Mouse (Mus musculus): ENCODE results near the gene Supt4a.
A peak's percentile ranks its signal among the peaks of the same experiment; 100 is the strongest.

Gene Supt4a

GRCm38 (mm10) chr11:87737175-87737740, at the start of gene Supt4a:
Gene Supt4a, plus strand, starts transcription at chr11:87737552.
- DNase-seq: peak; percentile 97

- DNase-seq: no peak
These were observed 48.7 kb upstream of the Supt4a start for GRCm38 (mm10) chr11:87688478-87689203.

DNA sequence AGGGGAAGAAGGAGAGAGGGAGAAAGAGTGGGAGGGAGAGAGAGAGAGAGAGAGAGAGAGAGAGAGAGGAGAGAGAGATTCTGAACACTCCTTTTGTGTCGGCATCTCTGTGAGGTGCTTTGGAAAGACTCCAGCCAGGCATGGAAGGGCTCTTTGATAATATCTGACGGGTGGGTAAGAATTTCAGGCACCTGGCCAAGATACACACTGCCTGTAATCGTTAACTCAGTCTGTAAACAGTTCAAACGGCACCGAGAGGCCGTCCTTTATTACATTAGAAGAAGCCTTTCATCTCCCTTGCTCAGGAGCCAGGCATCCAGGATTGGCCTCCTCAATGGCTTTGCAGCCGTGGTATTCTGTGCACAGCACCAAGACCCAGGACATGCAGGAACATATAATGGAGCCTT, 47.9 kb upstream of the Supt4a start:
- no peak for DNase-seq

DNA sequence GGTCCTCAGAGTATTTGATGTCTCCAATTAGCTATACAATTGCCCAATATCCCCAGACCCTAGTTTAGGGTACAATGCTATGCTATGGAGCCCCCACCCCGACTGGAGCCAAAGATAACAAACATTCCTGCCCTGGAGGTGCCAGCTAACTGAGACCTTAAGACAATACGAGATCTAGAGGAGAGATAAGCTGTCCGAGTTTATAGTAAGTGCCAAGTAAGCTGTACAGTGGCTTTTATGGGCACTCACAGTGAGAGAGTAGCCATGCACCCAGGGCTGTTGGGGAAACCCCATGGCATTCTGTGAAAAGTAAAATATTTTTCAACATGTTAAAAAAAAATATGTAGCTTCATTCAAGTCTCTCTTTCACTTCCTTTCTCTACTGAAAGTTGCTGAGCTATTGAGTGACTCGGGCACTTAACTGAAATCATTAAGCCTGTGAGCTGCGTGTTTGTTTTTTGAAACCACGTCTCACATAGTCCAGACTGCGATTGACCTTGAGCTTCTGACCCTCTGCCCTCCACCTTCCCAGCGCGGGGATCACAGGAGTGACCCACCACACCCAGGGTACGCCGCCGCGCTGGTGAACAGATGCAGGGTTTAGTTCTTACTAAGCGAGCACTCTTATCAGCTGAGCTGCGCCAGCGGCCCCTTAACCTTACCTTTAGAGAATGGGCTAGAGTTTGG, 47.2 kb upstream of the Supt4a start:
- DNase-seq: no peak

DNA sequence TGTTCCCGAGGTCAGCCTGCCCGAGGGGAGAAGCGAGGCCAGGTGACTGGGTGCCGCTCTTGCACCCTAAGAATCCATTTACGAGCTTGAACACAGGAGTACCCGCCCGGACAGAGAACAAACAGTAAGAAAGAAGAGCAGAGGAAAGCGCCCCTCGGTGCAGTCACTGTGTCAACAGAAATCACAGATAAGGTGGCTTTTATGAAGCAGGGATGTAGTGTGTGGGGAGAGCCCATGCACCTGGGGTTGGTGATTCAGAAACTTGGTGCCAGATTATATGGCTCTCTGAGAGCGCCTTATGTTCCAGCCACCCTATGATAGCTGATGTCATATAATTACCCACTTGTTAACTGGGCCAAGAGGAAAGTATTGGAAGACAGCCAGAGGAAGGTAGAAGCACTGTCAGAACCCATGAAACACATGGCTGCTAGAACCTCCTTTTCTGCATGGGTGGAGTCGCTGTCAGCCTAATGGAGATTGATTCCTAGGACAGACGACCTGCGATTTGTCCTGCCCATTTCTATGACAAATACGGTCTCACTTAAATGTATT, 40.1 kb upstream of the Supt4a start:
- no peak for DNase-seq

DNA sequence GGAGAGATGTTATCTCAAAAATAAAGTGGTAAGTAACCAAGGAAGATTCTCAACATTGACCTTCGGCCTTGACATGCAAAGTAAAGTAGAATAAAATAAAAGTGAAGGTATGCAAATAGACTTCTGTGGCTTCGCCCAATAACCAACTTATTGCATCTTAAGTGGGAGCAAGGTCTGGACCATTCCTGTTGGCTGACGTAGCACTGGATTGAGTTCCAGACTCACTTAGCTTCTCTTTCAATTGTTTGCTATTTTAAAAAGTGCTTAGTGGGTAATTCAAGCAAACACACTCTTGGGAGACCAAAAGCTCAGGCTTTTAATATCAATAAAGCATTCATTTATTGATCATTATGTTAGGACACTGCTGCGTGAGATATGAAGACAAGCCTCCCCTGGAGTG, 39.2 kb upstream of the Supt4a start:
- DNase-seq: no peak

DNA sequence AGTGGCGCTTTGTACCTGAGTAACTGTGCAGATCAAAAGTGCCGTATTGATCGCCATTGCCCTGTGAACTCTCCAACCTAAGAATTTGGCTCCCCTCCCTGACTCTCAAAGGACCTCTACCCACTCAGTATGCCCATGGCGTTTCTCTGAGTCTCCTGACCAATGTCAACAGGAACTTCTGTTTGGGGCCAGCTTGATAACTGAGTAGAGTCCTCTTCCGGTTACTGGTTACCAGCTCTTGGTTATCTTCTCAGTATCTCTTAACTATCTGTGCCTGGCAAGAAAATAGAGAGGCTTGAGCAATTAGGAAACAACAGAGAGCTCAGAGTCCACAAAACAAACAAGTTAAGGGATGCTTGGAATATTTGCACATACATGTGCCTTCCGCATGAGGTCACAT, 36.2 kb upstream of the Supt4a start:
- no peak for DNase-seq

- DNase-seq: no peak
These were observed 35.3 kb upstream of the Supt4a start for GRCm38 (mm10) chr11:87701877-87702620.

- DNase-seq: no peak
These were observed 33.7 kb upstream of the Supt4a start for GRCm38 (mm10) chr11:87703654-87704053.

- DNase-seq: no peak
These were observed 33.1 kb upstream of the Supt4a start for GRCm38 (mm10) chr11:87704289-87704688.

DNA sequence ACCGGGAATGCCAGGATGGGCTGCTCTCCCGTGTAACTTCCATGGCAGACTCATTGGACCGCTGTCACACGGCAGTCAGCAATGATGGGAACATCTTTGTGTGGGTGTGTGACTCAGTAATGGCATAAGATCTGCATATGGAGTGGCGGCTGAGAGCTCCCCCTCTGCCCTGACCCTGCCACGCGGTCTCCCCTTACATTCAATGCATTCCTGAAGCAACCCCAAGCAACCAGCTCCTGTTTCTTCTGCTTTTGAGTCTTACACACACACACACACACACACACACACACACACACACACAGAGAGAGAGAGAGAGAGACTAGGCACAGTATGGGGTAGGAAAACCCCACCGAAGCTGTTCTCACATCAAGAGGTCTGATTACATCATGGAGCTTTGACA, 29.8 kb upstream of the Supt4a start:
- no peak for DNase-seq

GRCm38 (mm10) chr11:87708979-87709378, 28.4 kb upstream of the Supt4a start:
- DNase-seq: no peak

DNA sequence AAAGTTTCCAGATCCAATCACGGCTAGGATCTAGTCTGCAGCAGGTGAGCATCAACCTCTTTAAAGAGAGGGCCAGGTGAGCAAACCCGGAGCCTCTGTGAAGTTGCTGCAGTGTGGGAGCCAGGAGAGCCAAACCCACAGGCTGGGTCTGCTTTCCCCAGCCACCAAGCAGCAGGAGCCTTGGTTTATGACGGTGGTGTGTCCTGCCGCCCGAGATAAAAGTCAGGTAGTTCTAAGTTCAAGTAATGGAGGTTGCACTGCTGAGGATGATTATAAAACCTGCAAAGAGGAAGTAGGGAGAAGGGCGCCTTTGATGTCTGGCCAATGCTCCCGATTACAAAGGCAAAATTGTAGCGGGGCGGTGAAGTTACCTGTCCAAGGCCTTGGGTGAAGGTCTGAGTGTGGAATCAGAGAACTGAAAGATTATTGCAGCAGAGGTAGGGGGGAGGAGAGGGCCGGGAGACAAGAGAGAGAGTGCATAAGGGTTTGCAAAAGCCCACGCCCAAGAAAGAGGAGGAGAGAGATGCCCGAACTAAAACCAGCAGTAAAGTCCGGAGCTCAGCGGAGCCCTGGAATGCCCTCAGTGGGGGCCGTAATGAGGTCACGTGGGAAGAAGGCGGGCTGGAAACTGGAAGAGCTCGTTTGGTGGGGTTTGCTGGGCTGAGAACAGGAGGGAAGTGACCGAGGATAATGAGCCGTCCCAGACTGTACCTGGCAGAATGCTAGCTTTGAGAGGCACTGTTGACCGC, 27.7 kb upstream of the Supt4a start:
- no peak for DNase-seq

- no peak for DNase-seq
These were observed 27.1 kb upstream of the Supt4a start for GRCm38 (mm10) chr11:87710262-87710615.

DNA sequence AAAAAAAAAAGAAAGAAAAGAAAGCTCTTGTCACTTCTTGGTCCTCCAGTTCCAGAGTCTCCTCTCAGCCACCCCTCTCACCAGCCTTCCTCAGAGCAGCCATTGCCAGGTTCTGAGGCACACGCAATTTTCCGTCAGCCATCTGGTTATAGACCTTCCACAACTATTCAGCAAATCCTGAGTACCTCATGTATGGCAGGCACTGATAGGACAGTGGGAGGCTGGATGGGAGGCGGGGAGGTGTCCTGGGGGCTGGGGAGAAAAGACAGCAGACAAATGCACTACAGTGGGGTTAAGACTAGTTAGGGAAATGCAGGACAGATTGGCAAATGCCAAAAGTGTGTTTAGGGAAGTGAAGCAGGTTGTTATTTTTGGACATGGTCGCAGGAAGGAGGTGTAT, 25.2 kb upstream of the Supt4a start:
- DNase-seq: no peak

DNA sequence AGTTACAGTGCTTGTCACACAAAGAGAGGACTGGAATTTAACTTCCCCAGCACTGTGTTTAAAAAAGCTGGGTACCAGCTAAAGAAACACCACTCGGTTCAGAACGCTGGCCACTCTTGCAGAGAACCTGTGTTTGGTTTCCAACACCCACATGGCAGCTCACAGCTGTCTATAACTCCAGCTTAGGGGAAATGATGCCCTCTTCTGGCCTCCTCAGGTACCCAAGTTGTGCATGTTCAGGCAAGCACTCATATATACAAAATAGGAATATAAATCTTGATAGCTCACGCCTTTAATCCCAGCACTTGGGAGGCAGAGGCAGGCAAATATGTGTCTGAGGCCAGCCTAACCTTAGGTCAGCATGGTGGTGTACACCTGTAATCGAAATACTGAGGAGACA, 21.4 kb upstream of the Supt4a start:
- no peak for DNase-seq

GRCm38 (mm10) chr11:87719526-87719925, 17.8 kb upstream of the Supt4a start:
- no peak for DNase-seq

DNA sequence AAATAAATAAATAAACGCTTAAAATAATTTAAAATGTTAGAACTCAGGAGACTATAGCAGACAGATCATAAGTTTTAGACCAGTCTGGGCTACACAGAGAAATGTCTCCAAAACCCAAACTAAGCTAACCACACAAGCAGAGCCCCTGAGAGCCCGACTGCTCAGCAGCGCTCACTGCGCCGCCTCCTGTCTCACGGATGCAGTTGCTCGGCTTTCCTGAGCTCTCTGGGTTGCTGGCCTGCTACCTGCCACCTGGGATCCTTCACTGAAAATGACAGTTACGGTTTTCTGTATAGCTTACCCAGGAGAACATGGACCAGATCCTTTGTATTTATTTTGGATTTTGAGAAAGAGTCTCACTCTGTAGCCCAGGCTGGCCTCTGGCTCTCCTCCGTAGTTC, 17.0 kb upstream of the Supt4a start:
- no peak for DNase-seq

- DNase-seq: no peak
These were observed 16.5 kb upstream of the Supt4a start for GRCm38 (mm10) chr11:87720839-87721238.

GRCm38 (mm10) chr11:87722168-87722567, 15.2 kb upstream of the Supt4a start:
- no peak for DNase-seq

DNA sequence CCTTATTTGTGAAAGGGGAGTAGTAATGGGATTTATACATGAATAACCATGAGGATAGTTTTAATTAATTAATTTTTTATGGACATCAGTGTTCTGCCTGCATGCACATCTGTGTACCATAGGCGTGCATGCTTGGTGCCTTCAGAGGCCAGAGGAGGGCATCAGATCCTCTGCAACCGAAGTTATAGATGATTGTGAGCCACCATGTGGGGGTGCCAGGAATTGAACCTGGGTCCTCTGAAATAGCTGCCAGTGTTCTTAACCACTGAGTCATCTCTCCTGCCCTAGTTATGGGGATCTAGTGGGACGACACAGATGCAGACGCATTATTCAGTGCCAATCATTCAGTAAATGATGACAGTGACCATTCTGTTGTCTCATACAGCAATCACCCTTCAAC, 14.5 kb upstream of the Supt4a start:
- DNase-seq: no peak

DNA sequence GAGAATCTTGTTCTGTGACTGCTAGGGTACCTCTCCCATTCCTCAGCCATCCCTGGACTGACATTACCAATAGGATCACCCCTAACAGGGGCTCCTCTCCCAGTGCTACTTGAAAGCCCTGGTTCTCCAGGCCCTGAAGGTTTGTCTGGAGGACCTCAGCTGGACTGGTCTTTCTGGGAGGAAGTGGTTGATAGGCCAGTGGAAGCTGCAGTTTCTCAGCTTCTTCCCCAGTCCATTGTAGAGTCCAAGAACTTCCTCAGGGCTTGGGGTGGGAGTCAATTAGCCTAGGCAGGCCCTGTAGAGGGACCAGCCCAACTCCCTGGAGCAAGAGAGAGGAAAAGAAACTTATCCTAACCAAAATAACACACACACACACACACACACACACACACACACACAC, 11.8 kb upstream of the Supt4a start:
- DNase-seq: no peak
